Mouse (Mus musculus) hindbrain, postnatal 0 days (tissue): ENCODE measurements at regions not wholly inside any gene's neighbourhood (a gene's known extent, or its start where the extent isn't known, plus 50 kb on each side); places are given as distances from the start of the nearest gene placed in this dataset.

Experiments used
- ATAC-seq: fragments of 200-750 bp; cut with Nextera tagmentation; 2 replicates; pipeline ENCODE4 v1.8.0; 2017; ENCODE audit warnings: mild to moderate bottlenecking, moderate TSS enrichment, moderate library complexity
- DNase-seq: peaks from one replicate; pipeline ENCODE4 v3.0.0-alpha.2; 2015; ENCODE audit warnings: low spot score
- H3K27ac ChIP-seq: fragments of 300-500 bp; sonication (generic); 2 replicates; pipeline ENCODE4 v1.5.1; 2014; ENCODE audit warnings: mild to moderate bottlenecking
- H3K27me3 ChIP-seq: fragments of 300-500 bp; sonication (generic); 2 replicates; pipeline ENCODE4 v1.6.1; 2014; ENCODE audit warnings: low read length, mixed read lengths; ENCODE audit not compliant: insufficient read depth
- H3K36me3 ChIP-seq: fragments of 300-500 bp; sonication (generic); 2 replicates; pipeline ENCODE4 v1.6.1; 2014; ENCODE audit warnings: low read length, mixed read lengths; ENCODE audit not compliant: insufficient read depth
- H3K4me1 ChIP-seq: fragments of 300-500 bp; sonication (generic); 2 replicates; pipeline ENCODE4 v1.6.1; 2014; ENCODE audit warnings: antibody characterized with exemption, low read length, mixed read lengths; ENCODE audit not compliant: insufficient read depth
- H3K4me2 ChIP-seq: fragments of 300-500 bp; sonication (generic); 2 replicates; pipeline ENCODE4 v1.6.1; 2014; ENCODE audit warnings: low read depth, mild to moderate bottlenecking, low read length, moderate library complexity, mixed read lengths
- H3K4me3 ChIP-seq: fragments of 300-500 bp; sonication (generic); 2 replicates; pipeline ENCODE4 v1.5.1; 2014; ENCODE audit warnings: low read length
- H3K9ac ChIP-seq: fragments of 300-500 bp; sonication (generic); replicated peaks from 2 replicates; pipeline ENCODE4 v1.6.1; 2014; ENCODE audit warnings: mild to moderate bottlenecking, low read length, moderate library complexity, mixed read lengths
- H3K9me3 ChIP-seq: fragments of 300-500 bp; sonication (generic); 2 replicates; pipeline ENCODE4 v1.6.1; 2016; ENCODE audit warnings: low read length, mixed read lengths
- CTCF ChIP-seq: IDR thresholded peaks from 2 replicates; pipeline ENCODE4 v1.5.1; 2016; ENCODE audit warnings: antibody characterized with exemption, control low read depth, low read depth
- WGBS: fragments of 180-500 bp; shearing (Covaris S2); extraction: QIAGEN DNeasy Blood & Tissue Kit; methylation state at CpG from one replicate; pipeline ENCODE4 v1.1.7; 2014; 5-methylcytosine and 5-hydroxymethylcytosine counted together

GRCm38 (mm10) chr16:9153501-9153900, 323.6 kb downstream of the 1810013L24Rik start:
- no peak overlapping the region for H3K4me3 ChIP-seq
- no peak overlapping the region for H3K27ac ChIP-seq
- ATAC-seq (no peak), DNase-seq (no peak)
- no peak for TF ChIP-seq CTCF
- no peak overlapping the region for H3K9ac ChIP-seq
- H3K27me3 ChIP-seq: no peaks in the 10 kb centered on the region
- H3K4me2 ChIP-seq: no peak overlapping the region
- WGBS: 93% methylated on average over 4 of the region's 4 CpGs
- peaks cover 3% of the 10 kb centered on the region; the same call in 1 of the 2 replicates for H3K4me1 ChIP-seq
- H3K36me3 ChIP-seq: no peaks in the 10 kb centered on the region
- no peaks in the 10 kb centered on the region for H3K9me3 ChIP-seq

- TF ChIP-seq CTCF: no peak
- Histone ChIP-seq H3K36me3 (no peaks in the 10 kb centered on the region), H3K27ac (no peak overlapping the region), H3K4me2 (no peak overlapping the region), H3K4me3 (no peak overlapping the region), H3K9ac (no peak overlapping the region), H3K27me3 (no peaks in the 10 kb centered on the region), H3K4me1 (no peaks in the 10 kb centered on the region), H3K9me3 (no peaks in the 10 kb centered on the region)
- 40% methylated on average over 8 of the region's 8 CpGs for WGBS
- ATAC-seq (no peak), DNase-seq (peak; percentile 47)
Measured at GRCm38 (mm10) chr16:9165763-9166310, 335.9 kb downstream of the 1810013L24Rik start.

GRCm38 (mm10) chr16:9176402-9176801, 346.5 kb downstream of the 1810013L24Rik start:
- Histone ChIP-seq H3K36me3 (no peaks in the 10 kb centered on the region), H3K27me3 (no peaks in the 10 kb centered on the region), H3K4me3 (no peak overlapping the region), H3K27ac (no peak overlapping the region), H3K4me2 (no peak overlapping the region), H3K4me1 (no peaks in the 10 kb centered on the region), H3K9me3 (no peaks in the 10 kb centered on the region), H3K9ac (no peak overlapping the region)
- WGBS: 86% methylated on average over 3 of the region's 3 CpGs
- TF ChIP-seq CTCF: no peak
- DNase-seq (no peak), ATAC-seq (no peak)

GRCm38 (mm10) chr16:9195821-9196220, 365.9 kb downstream of the 1810013L24Rik start:
- DNase-seq (no peak), ATAC-seq (no peak)
- Histone ChIP-seq H3K4me3 (no peak overlapping the region), H3K4me2 (no peak overlapping the region), H3K36me3 (no peaks in the 10 kb centered on the region), H3K27ac (no peak overlapping the region), H3K9me3 (no peaks in the 10 kb centered on the region), H3K9ac (no peak overlapping the region), H3K4me1 (no peaks in the 10 kb centered on the region), H3K27me3 (no peaks in the 10 kb centered on the region)
- TF ChIP-seq CTCF: no peak
- WGBS: 62% methylated on average over 13 of the region's 13 CpGs

- Histone ChIP-seq H3K36me3 (no peaks in the 10 kb centered on the region), H3K4me1 (no peaks in the 10 kb centered on the region), H3K9ac (no peak overlapping the region), H3K4me3 (no peak overlapping the region), H3K27ac (no peak overlapping the region), H3K27me3 (no peaks in the 10 kb centered on the region), H3K4me2 (no peak overlapping the region), H3K9me3 (no peaks in the 10 kb centered on the region)
- ATAC-seq (no peak), DNase-seq (no peak)
- no peak for TF ChIP-seq CTCF
- WGBS: 69% methylated on average over 1 of the region's 1 CpGs
Measured at GRCm38 (mm10) chr16:9198903-9199532, 369.1 kb downstream of the 1810013L24Rik start.

- 91% methylated on average over 4 of the region's 4 CpGs for WGBS
- no peak for TF ChIP-seq CTCF
- Histone ChIP-seq H3K4me1 (no peaks in the 10 kb centered on the region), H3K36me3 (no peaks in the 10 kb centered on the region), H3K4me2 (no peak overlapping the region), H3K9me3 (no peaks in the 10 kb centered on the region), H3K9ac (no peak overlapping the region), H3K27ac (no peak overlapping the region), H3K27me3 (no peaks in the 10 kb centered on the region), H3K4me3 (no peak overlapping the region)
- ATAC-seq: no peak
- no peak for DNase-seq
Measured at GRCm38 (mm10) chr16:9208602-9209001, 378.7 kb downstream of the 1810013L24Rik start.

GRCm38 (mm10) chr16:9211485-9211884, 381.6 kb downstream of the 1810013L24Rik start:
- H3K4me2 ChIP-seq: no peak overlapping the region
- TF ChIP-seq CTCF: no peak
- ATAC-seq (no peak), DNase-seq (no peak)
- H3K36me3 ChIP-seq: no peaks in the 10 kb centered on the region
- no peak overlapping the region for H3K27ac ChIP-seq
- H3K9me3 ChIP-seq: no peaks in the 10 kb centered on the region
- no peaks in the 10 kb centered on the region for H3K27me3 ChIP-seq
- H3K9ac ChIP-seq: no peak overlapping the region
- no peak overlapping the region for H3K4me3 ChIP-seq
- 71% methylated on average over 6 of the region's 6 CpGs for WGBS
- no peaks in the 10 kb centered on the region for H3K4me1 ChIP-seq
